Mouse (Mus musculus) liver, embryonic 13.5 days (tissue): Measurements from ENCODE around the gene Col9a1. TPM values are rescaled to one million over a fixed set of nuclear protein-coding genes. Genes with fewer than 3 reads are reported as not detected.

Experiments
- ATAC-seq: fragments of 200-750 bp; cut with Nextera tagmentation; 2 replicates; pipeline ENCODE4 v1.8.0; 2017; ENCODE audit warnings: low read depth, mild to moderate bottlenecking, moderate number of reproducible peaks, moderate library complexity
- DNase-seq: peaks from one replicate; pipeline ENCODE4 v3.0.0; 2022
- H3K27ac ChIP-seq: fragments of 300-500 bp; sonication (generic); 2 replicates; pipeline ENCODE4 v1.5.1; 2015; ENCODE audit warnings: moderate library complexity, mild to moderate bottlenecking, inconsistent platforms
- H3K27me3 ChIP-seq: fragments of 300-500 bp; sonication (generic); 2 replicates; pipeline ENCODE4 v1.6.1; 2015; ENCODE audit warnings: mild to moderate bottlenecking, inconsistent platforms
- H3K36me3 ChIP-seq: fragments of 300-500 bp; sonication (generic); 2 replicates; pipeline ENCODE4 v1.6.1; 2015; ENCODE audit warnings: mild to moderate bottlenecking, inconsistent platforms
- H3K4me1 ChIP-seq: fragments of 300-500 bp; sonication (generic); replicated peaks from 2 replicates; pipeline ENCODE4 v1.6.1; 2015; ENCODE audit warnings: inconsistent platforms
- H3K4me2 ChIP-seq: fragments of 300-500 bp; sonication (generic); 2 replicates; pipeline ENCODE4 v1.6.1; 2015; ENCODE audit warnings: inconsistent platforms, mild to moderate bottlenecking, moderate library complexity
- H3K4me3 ChIP-seq: fragments of 300-500 bp; sonication (generic); replicated peaks from 2 replicates; pipeline ENCODE4 v1.5.1; 2015; ENCODE audit warnings: mild to moderate bottlenecking, inconsistent platforms
- H3K9ac ChIP-seq: fragments of 300-500 bp; sonication (generic); 2 replicates; pipeline ENCODE4 v1.6.1; 2015; ENCODE audit warnings: mild to moderate bottlenecking, inconsistent platforms
- H3K9me3 ChIP-seq: fragments of 300-500 bp; sonication (generic); replicated peaks from 2 replicates; pipeline ENCODE4 v1.6.1; 2016; ENCODE audit warnings: inconsistent platforms
- WGBS: fragments of 180-500 bp; shearing (Covaris S2); methylation state at CpG from one replicate; pipeline ENCODE4 v1.1.7; 2015; ENCODE audit not compliant: insufficient replicate concordance; 5-methylcytosine and 5-hydroxymethylcytosine counted together
- polyA plus RNA-seq: library from polyadenylated mRNA; unstranded; fragments of >200 nt; fragmentation: Nextera tagmentation; extraction: Ambion mirVana; gene quantifications from 2 replicates; pipeline ENCODE4 v1.2.1, GENCODE M21; 2015

The Col9a1 gene
- polyA plus RNA-seq, 1 experiment from 2014 or later: 0.12 TPM

DNA sequence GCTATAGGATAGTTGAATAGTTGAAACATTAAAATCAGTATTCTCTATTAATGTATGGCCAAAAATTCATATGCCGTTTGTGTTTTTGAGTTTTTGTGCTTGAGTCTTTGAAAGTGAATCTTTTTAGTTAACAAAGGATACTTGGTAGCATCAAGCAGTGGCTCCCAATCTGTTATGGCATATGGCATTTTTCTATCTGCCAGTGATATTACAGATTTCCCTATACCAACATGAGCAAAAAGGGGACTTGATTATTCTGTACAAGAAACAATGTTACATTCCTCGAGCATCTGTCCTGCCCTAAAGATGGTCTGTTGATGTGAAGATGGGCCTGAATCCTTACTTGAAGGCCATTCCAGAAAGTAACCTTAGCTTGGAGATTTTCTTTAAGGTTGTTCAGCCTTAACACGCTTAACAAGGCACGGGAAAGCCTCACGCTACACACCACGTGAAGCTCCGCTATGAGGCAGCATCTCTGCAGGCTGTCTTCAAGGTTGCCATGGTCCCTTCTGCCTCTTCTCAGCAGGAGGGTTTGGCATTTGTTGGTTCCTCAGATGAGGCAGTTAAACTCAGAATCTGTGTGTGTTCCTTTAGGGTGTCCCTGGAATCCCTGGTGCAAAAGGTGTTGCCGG is 45.7 kb downstream of the Col9a1 start:
- DNase-seq (no peak), ATAC-seq (no peak)
- Histone ChIP-seq H3K9me3 (no peaks in the 10 kb centered on the region), H3K27ac (no peak overlapping the region), H3K27me3 (no peaks in the 10 kb centered on the region), H3K4me1 (no peaks in the 10 kb centered on the region), H3K4me3 (no peak overlapping the region), H3K36me3 (no peaks in the 10 kb centered on the region), H3K9ac (no peak overlapping the region), H3K4me2 (no peak overlapping the region)
- 66% methylated on average over 8 of the region's 8 CpGs for WGBS

DNA sequence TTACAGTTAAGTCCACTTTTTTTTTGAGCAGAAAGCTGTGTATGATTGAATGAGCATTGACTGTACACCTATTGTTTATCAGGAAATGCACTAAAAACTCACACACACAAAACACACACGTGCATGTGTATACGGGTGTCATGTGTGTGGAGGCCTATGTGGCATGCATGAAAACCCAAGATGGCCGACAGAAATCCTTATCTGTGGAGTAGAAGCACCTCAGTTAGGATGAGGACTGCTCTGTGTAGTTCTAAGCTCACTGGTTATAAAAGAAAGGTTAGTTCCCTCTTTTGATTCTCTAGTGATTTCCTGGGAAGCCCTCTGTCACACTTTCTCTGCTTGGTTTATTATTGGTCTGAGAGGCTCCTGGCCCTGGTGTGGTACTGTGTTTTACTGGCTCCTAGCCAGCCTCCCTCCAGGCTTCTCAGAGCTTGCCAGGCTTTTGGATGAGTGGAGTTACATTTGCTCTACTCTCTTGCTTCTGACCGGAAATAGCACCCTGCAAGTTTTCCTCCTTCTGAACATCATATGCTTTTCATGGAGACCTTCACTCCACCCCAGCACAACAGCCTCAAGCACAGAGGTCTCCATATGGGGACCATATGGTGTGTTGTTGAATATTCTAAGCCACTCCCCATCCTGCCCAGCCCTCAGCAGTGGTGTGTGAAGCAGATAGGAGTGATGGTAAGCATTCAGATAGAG is 48.6 kb downstream of the Col9a1 start:
- Histone ChIP-seq H3K9me3 (no peaks in the 10 kb centered on the region), H3K36me3 (no peaks in the 10 kb centered on the region), H3K27ac (no peak overlapping the region), H3K4me2 (no peak overlapping the region), H3K4me1 (no peaks in the 10 kb centered on the region), H3K9ac (no peak overlapping the region), H3K27me3 (no peaks in the 10 kb centered on the region), H3K4me3 (no peak overlapping the region)
- ATAC-seq (no peak), DNase-seq (no peak)
- WGBS: 53% methylated on average over 4 of the region's 4 CpGs

DNA sequence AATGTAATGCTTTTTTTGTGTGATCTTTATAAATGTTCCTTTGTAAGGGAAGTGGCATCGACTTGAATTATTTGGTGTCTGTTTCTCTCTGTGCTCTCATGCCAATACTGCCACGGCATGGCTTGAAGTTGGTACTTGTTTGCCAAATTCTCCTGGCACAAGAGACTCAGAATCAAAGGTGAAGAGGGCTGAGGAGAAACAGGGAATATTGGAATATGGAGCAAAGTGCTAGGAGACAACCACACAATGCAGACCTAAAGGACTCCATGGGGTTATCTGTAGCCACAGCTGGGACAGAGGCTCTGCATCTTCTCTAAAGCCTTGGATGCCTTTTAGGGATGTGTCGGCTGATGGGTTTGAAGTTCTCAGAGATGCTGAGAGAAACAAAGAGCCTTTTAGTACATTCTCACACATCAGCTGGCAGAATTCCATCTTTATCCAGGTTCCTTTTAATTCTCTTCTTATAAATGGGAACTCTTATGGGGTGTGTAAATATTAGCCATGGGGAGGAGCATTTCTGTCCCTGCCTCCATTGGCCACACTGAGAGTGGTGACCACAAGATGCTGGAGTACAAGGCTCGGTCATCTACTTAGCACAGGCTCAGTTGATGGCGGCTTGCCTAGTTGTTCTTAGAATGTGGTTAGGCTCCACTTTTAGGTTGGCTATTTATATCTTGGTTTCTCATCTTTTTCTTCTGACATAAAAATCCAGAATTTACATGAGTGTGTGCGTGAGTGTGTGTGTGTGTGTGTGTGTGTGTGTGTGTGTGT is 49.7 kb downstream of the Col9a1 start:
- 56% methylated on average over 6 of the region's 6 CpGs for WGBS
- DNase-seq: no peak
- Histone ChIP-seq H3K4me1 (no peaks in the 10 kb centered on the region), H3K9ac (no peak overlapping the region), H3K36me3 (no peaks in the 10 kb centered on the region), H3K4me3 (no peak overlapping the region), H3K27ac (no peak overlapping the region), H3K4me2 (no peak overlapping the region), H3K27me3 (no peaks in the 10 kb centered on the region), H3K9me3 (no peaks in the 10 kb centered on the region)
- ATAC-seq: no peak

DNA sequence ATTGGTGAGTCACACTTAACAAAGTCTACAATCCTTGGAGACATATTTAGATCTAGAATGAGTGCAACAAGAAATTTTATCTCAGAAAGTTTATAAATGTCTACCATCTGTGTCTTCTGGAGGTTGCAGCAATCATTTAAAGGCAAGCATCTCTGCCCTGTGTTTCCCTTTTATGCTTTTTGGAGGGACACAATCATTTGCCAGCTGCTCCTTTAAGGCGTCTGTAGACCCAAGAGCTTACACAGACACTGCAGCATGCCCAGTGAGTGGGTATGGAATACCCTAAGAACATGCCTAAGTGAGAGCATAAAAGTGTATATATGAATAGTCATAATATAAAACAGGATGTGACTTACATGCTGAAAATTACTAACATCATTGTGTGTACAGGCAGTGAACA is 52.1 kb downstream of the Col9a1 start:
- Histone ChIP-seq H3K4me2 (no peak overlapping the region), H3K4me3 (no peak overlapping the region), H3K27me3 (no peaks in the 10 kb centered on the region), H3K9ac (no peak overlapping the region), H3K27ac (no peak overlapping the region), H3K36me3 (no peaks in the 10 kb centered on the region), H3K9me3 (no peaks in the 10 kb centered on the region), H3K4me1 (no peaks in the 10 kb centered on the region)
- no peak for ATAC-seq
- no peak for DNase-seq
- 67% methylated on average over 1 of the region's 1 CpGs for WGBS

DNA sequence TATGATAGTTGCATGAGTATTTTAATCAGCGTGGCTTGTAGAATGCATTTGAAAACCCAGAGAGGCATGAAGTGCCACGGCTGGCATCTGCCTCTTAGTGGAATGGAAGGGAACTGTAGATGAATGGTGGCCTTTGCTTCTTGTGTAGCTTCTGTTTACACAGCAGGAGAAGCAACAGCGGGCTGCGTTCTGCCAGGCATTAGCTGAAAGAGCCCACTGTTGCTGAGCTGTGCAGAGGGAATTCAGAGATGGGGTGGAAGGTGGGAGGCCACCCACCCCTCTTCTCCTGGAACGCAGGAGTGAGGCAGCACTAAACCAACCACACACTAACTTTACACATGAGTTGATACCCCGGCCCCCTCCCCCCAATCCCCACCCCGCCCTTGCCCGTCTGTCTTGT is 53.0 kb downstream of the Col9a1 start:
- no peak overlapping the region for H3K27ac ChIP-seq
- no peak overlapping the region for H3K4me3 ChIP-seq
- WGBS: 54% methylated on average over 8 of the region's 8 CpGs
- no peaks in the 10 kb centered on the region for H3K27me3 ChIP-seq
- no peaks in the 10 kb centered on the region for H3K4me1 ChIP-seq
- DNase-seq (no peak), ATAC-seq (no peak)
- no peaks in the 10 kb centered on the region for H3K36me3 ChIP-seq
- no peak overlapping the region for H3K4me2 ChIP-seq
- H3K9ac ChIP-seq: no peak overlapping the region
- H3K9me3 ChIP-seq: no peaks in the 10 kb centered on the region

DNA sequence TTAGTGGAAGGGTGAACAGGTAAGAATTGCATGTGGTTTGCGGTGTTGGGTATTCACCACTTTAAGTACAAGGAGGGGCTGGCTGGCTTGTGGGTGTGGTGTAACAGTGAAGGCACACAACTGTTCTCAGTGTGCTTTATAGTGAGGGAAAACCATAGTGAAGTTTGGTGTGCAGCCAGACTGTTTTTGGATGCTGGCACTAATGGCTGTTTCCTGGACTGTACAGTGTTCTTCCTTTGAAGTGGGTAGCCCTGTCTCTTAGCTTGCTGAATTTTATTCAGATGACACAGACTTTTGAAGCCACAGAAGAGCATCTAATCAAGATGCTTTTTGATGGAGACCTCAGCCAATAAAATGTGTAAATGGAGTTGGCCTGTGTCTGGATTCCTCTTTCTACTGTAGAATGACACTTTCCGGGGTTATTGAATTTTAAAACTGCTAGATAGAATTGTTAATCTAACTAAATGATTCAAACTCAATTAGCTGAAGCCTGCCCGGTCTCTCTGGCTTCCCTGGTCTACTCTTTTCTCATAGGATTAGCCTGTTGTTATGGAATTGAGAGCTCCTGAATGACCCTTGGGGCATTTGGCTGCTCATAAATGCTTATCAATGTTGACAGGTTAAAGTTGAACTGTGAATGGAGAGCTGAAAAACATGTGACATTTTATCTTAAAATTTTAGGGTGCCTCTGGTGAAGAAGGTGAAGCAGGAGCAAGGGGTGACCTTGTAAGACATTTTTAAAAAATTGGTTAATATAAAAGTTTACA is 54.3 kb downstream of the Col9a1 start:
- Histone ChIP-seq H3K4me2 (no peak overlapping the region), H3K27ac (no peak overlapping the region), H3K9ac (no peak overlapping the region), H3K4me3 (no peak overlapping the region), H3K9me3 (no peaks in the 10 kb centered on the region), H3K27me3 (no peaks in the 10 kb centered on the region), H3K4me1 (no peaks in the 10 kb centered on the region), H3K36me3 (no peaks in the 10 kb centered on the region)
- 63% methylated on average over 3 of the region's 3 CpGs for WGBS
- ATAC-seq: no peak
- no peak for DNase-seq

DNA sequence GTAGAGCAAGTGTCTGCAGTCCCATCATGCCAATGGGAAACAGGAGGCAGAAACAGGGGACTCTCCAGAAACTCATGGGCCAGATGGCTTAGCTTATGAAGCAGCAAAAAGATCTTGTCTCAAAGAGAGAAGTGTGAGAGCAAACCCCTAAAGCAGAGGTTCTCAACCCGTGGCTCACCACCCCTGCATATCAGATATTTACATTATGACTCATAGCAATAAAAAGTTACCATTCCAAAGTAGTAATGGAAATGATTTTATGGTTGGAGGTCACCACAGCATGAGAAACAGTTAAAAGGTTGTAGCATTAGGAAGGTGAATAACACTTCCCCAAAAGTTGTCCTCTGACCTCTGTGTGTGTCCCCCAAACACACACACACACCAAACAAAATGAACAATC is 58.9 kb downstream of the Col9a1 start:
- ATAC-seq (no peak), DNase-seq (no peak)
- WGBS: 31% methylated on average over 1 of the region's 1 CpGs
- Histone ChIP-seq H3K4me3 (no peak overlapping the region), H3K9me3 (no peaks in the 10 kb centered on the region), H3K9ac (no peak overlapping the region), H3K36me3 (no peaks in the 10 kb centered on the region), H3K27me3 (no peaks in the 10 kb centered on the region), H3K4me2 (no peak overlapping the region), H3K4me1 (no peaks in the 10 kb centered on the region), H3K27ac (no peak overlapping the region)

DNA sequence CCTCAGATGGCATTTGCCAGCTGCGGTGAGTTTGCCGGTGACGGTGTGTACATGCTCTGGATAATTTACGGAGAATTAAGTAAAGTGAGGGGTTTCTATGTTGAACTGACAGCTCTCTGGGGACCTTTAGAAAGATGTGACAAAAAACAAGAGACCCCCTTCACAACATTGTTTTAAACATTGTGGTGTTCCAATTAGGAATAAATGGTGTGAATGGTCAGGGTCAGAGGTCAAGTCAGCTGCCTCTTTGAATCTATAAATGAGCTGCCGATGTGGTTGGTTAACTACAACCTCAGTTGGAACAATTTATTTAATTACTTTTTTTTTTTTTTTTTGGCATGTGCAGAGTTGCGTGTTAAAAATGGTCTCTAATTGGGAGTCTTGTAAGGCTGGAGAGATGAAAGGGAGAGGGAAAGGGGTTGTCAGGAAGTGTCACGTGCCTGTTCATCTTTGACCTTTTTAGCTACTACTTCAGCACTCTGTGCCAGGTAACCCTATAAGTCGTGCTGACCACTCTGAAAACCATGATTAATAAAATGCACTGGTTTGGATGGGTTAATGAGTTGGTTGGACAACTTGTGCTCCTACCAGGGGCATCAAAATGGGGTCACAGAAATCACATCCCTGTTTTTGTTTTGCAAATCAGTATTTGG is 62.8 kb downstream of the Col9a1 start:
- Histone ChIP-seq H3K27ac (no peak overlapping the region), H3K4me1 (no peaks in the 10 kb centered on the region), H3K4me3 (no peak overlapping the region), H3K9ac (no peak overlapping the region), H3K36me3 (no peaks in the 10 kb centered on the region), H3K4me2 (no peak overlapping the region), H3K9me3 (no peaks in the 10 kb centered on the region), H3K27me3 (no peaks in the 10 kb centered on the region)
- ATAC-seq (no peak), DNase-seq (no peak)
- WGBS: 74% methylated on average over 8 of the region's 8 CpGs

DNA sequence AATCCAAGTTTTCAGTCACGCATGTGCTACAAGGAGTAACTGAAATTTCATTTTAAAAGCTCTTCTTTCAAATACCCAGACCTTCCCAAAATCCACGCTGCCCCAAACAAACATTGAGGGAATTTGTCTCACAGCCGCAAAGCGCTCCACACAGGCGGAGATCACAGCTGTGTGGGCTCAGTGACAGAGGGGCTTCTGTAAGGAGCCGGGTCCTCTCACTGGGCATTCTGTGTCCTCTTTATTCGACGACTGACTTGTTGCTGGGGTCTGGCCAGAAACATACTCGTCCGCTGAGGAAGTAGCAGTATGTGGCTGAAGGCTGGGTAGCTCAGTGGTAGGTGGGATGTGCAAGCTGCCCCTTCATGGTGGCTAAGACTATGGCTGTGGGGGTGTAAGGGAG is 67.5 kb downstream of the Col9a1 start:
- DNase-seq (no peak), ATAC-seq (no peak)
- Histone ChIP-seq H3K9ac (no peak overlapping the region), H3K4me2 (no peak overlapping the region), H3K27me3 (no peaks in the 10 kb centered on the region), H3K4me1 (no peaks in the 10 kb centered on the region), H3K27ac (no peak overlapping the region), H3K4me3 (no peak overlapping the region), H3K36me3 (no peaks in the 10 kb centered on the region), H3K9me3 (no peaks in the 10 kb centered on the region)
- WGBS: 74% methylated on average over 10 of the region's 10 CpGs

DNA sequence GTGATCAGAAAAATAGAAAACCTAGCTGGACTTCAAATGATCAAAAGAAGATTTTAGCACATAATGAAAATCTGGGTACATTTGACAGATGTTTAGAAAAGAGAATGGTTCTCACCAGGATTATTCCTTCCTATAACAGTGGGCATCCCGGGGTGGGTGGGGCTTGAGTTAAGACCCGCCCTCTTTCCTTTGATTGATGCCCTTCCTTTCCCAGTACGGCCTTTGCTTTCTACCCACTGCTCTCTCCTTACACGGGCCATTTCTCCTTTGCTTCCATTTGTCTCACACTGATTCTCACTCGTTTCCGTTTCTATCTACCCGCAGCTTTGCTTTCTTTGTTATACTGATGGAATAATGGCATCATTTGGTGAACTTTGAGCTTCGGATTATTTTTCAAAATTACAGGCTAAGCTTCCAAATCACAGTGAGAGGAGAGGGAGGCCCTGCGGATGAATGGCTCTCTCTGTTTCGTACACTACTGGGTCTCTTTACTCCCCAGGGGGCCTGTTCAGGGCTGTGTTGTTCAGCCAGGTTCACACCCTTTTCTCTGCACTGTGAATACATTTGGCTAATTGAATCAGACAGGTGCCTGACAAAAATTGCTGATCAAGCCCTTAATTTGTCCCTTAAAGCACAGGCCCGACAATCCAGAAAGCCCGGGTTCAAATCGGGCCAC is 68.4 kb downstream of the Col9a1 start:
- WGBS: 56% methylated on average over 13 of the region's 13 CpGs
- Histone ChIP-seq H3K4me2 (no peak overlapping the region), H3K36me3 (no peaks in the 10 kb centered on the region), H3K4me1 (no peaks in the 10 kb centered on the region), H3K9ac (no peak overlapping the region), H3K27ac (no peak overlapping the region), H3K4me3 (no peak overlapping the region), H3K9me3 (no peaks in the 10 kb centered on the region), H3K27me3 (no peaks in the 10 kb centered on the region)
- ATAC-seq: no peak
- no peak for DNase-seq
